Mouse (Mus musculus) heart, postnatal 0 days (tissue): ENCODE measurements around the gene Aspn.

Experiments used
- CTCF ChIP-seq: IDR thresholded peaks from 2 replicates; pipeline ENCODE4 v1.5.1; 2016; ENCODE audit warnings: antibody characterized with exemption, control low read depth, low read depth
- EP300 ChIP-seq: IDR thresholded peaks from 2 replicates; pipeline ENCODE4 v1.6.1; 2016; ENCODE audit warnings: antibody characterized with exemption, low read depth

- TF ChIP-seq CTCF (no peak), EP300 (no peak)
These were observed 2.3 kb downstream of the Aspn start for GRCm38 (mm10) chr13:49546517-49546916.
